Comparison of ENCODE assay signal across 8 mouse cellular contexts in the genomic region with DNA sequence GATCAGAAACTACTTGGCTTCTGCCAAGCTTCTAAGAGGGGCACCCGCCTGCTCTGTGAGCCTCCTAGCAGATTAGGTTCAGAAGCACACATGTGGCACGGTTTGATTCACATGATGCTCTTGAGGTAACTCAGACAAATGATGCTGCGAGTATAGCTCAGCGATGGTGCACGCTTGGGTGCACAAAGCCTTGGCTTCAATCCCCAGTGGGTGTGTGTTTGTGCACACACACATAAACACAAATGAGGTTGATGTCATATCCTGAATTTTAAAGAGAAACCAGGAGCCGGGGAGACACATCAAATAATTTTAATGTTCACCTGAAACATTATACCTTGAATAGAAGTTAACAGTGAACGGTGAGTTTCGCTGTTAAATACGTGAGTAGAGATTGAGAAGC. TPM values are rescaled to one million over a fixed set of nuclear protein-coding genes. Genes with fewer than 3 reads are reported as not detected.
DNase-seq lines count a peak whose midpoint lies in the region; ATAC-seq and TF ChIP-seq lines count a peak whose summit lies in the region.

No protein-coding gene starts in this region.

- H3K36me3 ChIP-seq in hindbrain, embryonic 13.5 days: no peaks in the 10 kb centered on the region
- no peaks in the 10 kb centered on the region for H3K36me3 ChIP-seq in neural tube, embryonic 13.5 days

- H3K4me2 ChIP-seq in hindbrain, embryonic 13.5 days: peak overlapping the region; percentile 54
- peak overlapping the region; percentile 55 for H3K4me2 ChIP-seq in neural tube, embryonic 13.5 days

- TF ChIP-seq CTCF in left cerebral cortex, adult 2 months (IDR thresholded peaks at IDR 0.05): no peak

- no peak for DNase-seq in left cerebral cortex, adult 2 months (ENCODE audit: extremely low spot score in 1 of 2, low spot score in 2 of 2)
- DNase-seq in left cerebral cortex, adult 9 months (ENCODE audit: low spot score in 2 of 2): no peak
- peak; percentile 58 to 73 for DNase-seq in cerebellum, postnatal 25 days
- DNase-seq in thymus, postnatal 10 days (ENCODE audit: low spot score in 2 of 2): no peak
- no peak for DNase-seq in left cerebral cortex, adult 8-10 months (ENCODE audit: low spot score in 2 of 2)
- DNase-seq in thymus, postnatal 25 days: no peak

- no peak overlapping the region for H3K9ac ChIP-seq in hindbrain, embryonic 13.5 days
- H3K9ac ChIP-seq in neural tube, embryonic 13.5 days: no peak overlapping the region

- intact Hi-C loops in left cerebral cortex, adult 2 months (cut with DNase I): no loop called here

- H3K4me3 ChIP-seq in left cerebral cortex, adult 2 months: peak overlapping the region; percentile 41
- H3K4me3 ChIP-seq in hindbrain, embryonic 13.5 days: peak overlapping the region; percentile 28
- H3K4me3 ChIP-seq in neural tube, embryonic 13.5 days: peak overlapping the region; percentile 16

- peak overlapping the region; percentile 87 for H3K27ac ChIP-seq in left cerebral cortex, adult 2 months
- H3K27ac ChIP-seq in hindbrain, embryonic 13.5 days: peak overlapping the region; percentile 66
- H3K27ac ChIP-seq in neural tube, embryonic 13.5 days (replicated peaks): peak overlapping the region; percentile 25; the same call in 1 of the 2 replicates

- H3K9me3 ChIP-seq in hindbrain, embryonic 13.5 days: no peaks in the 10 kb centered on the region
- no peaks in the 10 kb centered on the region for H3K9me3 ChIP-seq in neural tube, embryonic 13.5 days

- H3K27me3 ChIP-seq in hindbrain, embryonic 13.5 days: no peaks in the 10 kb centered on the region
- H3K27me3 ChIP-seq in neural tube, embryonic 13.5 days: no peaks in the 10 kb centered on the region

- WGBS in hindbrain, embryonic 13.5 days: 56% methylated on average over 9 of the region's 9 CpGs
- WGBS in neural tube, embryonic 13.5 days: 48% methylated on average over 9 of the region's 9 CpGs

- peak; percentile 52 for ATAC-seq in hindbrain, embryonic 13.5 days (ENCODE audit: low FRiP score)
- ATAC-seq in neural tube, embryonic 13.5 days (ENCODE audit: low read depth): peak; percentile 37; the same call in 1 of the 2 replicates

- peaks cover 31% of the 10 kb centered on the region for H3K4me1 ChIP-seq in hindbrain, embryonic 13.5 days (replicated peaks)
- H3K4me1 ChIP-seq in neural tube, embryonic 13.5 days (replicated peaks): peaks cover 30% of the 10 kb centered on the region

RNA-seq across cellular contexts. Expression of a gene that starts 6.6 kb away (rescaled TPM):
- total RNA-seq in left cerebral cortex, adult 2 months (2021): 100 to 1,000 TPM; 242 to 253 TPM
- 6.9 and 7.3 TPM in 2 replicates for polyA plus RNA-seq in hindbrain, embryonic 13.5 days (2015; fragmentation: Nextera tagmentation; extraction: Ambion mirVana)
- polyA plus RNA-seq in neural tube, embryonic 13.5 days (2015; fragmentation: Nextera tagmentation; extraction: Ambion mirVana): 5.9 and 7.3 TPM in 2 replicates
- total RNA-seq in left cerebral cortex, adult 8-10 months (2022): 100 to 1,000 TPM; 197 to 225 (median 213) TPM

Comparison
In these comparisons a context has a peak if more than half of its experiments do, and no peak if none do; other contexts are left out.
1. DNase-seq: peak in cerebellum, postnatal 25 days (2 of 2); none in left cerebral cortex, adult 2 months (0 of 2), left cerebral cortex, adult 9 months (0 of 2), thymus, postnatal 10 days (0 of 2), left cerebral cortex, adult 8-10 months (0 of 2) and thymus, postnatal 25 days (single experiment).
2. H3K27ac ChIP-seq: peak in every context shown above with its lines; median percentile 87 in left cerebral cortex, adult 2 months; 66 in hindbrain, embryonic 13.5 days; 25 in neural tube, embryonic 13.5 days.
3. Peak in every context shown above with its lines, with median percentiles within 50 percentile points of each other: H3K4me3 ChIP-seq.